Mouse (Mus musculus): ENCODE data around the gene Rprd1b. TPM values are rescaled to one million over a fixed set of nuclear protein-coding genes. Genes with fewer than 3 reads are reported as not detected.
A peak's percentile ranks its signal among the peaks of the same experiment; 100 is the strongest.

Rprd1b gene
- total RNA-seq, 2 experiments from 2014 or later: 62.7 to 65.2 TPM

DNA sequence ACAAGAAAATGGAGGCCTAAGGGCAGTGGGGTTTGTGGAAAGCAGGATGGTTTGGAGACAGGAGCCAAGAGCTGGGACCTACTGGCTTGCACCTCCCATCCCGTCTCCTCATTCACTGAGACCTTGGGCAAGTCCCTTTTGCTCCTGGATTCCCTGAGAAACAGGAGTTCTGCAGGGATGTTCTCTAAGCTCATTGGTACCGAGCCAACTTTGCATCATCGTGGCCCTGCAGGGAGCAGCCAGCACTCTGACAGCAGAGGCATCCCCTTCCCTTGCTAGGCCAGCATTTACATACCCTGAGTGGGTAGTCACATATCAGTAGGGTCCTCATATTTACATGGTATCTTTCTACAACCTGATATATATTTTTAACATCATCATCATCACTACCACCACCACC lies 92.6 kb downstream of the Rprd1b start:
- no peak for DNase-seq (ENCODE audit: low spot score in 2 of 2)

DNA sequence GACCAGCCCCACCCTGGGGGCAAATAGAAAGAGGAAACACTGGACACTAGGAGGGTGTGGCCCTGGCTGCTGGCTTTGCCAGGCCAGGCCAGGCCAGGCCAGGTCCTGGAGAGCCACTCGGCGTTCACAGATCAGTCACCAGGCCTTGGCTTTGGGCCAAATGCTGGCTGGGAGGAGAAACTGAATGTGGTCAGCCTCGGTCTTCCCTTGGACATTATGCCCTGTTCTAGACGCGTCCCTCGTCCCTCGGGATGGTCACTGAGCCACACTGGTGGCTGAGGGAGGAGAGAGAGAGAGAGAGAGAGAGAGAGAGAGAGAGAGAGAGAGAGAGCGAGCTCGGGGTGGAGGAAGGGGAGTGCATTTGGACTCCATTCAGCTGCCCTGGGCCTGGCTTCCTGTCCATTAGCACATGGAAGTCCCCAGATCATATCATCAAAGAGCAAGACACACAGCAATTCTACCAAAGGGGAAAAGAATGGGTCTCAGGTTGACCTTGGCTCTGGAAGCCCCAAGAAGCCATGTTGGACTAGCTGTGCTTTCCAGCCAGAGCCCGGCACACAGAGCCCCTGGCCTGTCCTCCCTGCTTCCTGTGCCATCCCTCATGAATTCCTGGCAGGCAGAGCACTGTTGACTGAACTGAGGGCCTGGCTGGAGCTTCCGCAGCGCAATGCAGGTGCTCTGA lies 93.5 kb downstream of the Rprd1b start:
- peak in 1 of 2 experiments; percentile 24 for DNase-seq (ENCODE audit: low spot score in 2 of 2)

DNA sequence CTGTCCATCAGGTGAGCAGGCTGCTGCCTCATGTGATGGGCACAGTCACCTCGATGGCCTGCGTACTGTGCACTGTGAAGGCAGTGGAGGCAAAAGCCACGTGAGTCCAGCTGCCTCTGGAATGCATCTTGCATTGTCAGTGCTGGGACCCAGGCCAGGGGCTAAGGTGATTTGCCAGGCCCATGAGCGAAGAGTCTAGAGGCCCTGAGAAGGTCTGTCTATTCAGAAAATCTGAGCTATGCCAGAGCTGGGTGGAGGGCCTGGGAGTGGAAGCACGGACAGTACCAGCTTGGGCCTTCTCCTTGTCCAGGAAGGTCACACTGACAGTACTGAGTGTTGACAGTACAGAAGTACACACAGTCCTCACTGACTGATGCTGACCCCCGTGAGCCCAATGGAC lies 94.5 kb downstream of the Rprd1b start:
- DNase-seq (ENCODE audit: low spot score in 2 of 2): no peak

DNA sequence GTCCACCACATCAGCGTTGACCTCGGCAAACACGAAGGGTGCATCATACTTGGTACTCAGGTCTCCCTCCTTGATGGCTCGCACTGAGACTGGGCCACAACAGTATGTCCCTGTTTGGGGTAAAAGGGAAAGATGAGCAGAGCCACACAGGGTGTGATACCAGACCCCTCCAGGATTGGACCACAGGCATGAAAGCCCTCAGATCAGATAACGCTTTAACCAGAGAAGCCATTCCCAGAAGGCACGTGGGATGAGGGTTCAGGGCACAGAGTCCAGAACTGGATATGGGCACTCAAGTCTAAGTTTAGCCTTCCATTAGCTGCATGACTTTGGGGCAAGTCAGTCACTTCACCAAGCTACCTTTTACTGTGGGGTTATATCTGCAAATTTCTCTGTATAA lies 98.9 kb downstream of the Rprd1b start:
- no peak for DNase-seq (ENCODE audit: low spot score in 2 of 2)

DNA sequence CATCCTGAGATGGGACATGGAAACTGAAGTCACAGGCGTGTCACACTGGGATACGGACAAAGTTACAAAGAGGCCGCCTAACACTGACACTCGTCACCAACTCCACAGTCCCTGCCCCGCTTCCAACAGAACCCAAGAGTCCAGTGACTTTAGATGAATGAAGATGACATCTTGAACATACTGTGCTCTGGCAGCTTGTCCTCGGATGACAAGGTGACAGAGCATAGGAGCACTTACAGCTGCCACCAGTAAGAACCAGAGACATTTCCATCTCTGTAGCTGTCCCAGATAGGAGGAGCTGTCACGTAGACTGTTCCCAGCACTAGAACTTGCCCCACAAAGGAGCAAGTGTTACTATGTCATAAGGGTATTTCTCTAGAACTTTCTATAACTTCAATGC lies 99.6 kb downstream of the Rprd1b start:
- no peak for DNase-seq (ENCODE audit: low spot score in 2 of 2)

DNA sequence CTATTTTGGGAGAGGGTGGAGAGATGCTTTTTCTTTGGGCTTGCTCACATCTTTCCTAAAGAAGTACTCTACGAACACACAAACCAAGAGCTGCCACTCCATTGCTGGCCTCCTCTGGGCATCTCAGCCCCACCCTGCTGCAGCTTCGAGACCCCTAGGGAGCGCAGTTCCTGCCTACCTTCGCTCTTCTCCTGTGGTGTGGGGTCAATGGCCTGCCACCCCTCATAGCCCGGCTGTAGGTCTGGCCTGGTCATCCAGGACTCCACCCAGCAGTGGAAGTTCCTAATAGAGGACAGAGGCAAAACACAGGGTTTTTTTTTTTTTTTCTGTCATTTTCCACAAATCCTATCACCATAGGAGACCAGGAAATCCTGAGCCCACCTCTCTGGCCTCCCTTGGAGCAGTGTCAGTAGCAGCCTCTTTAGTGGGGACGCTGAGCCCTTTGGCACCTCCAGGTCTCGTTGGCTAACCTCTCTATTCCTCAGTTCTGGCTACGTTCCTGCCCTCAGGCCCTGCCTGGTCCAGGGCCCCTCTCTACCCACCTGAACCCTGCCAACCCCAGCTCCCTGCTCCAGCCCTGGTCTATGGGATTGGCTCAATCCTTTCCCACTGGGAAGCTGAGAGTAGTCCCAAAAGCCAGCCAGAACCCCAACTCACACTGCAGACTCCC lies 100.3 kb downstream of the Rprd1b start:
- DNase-seq (ENCODE audit: low spot score in 2 of 2): no peak

DNA sequence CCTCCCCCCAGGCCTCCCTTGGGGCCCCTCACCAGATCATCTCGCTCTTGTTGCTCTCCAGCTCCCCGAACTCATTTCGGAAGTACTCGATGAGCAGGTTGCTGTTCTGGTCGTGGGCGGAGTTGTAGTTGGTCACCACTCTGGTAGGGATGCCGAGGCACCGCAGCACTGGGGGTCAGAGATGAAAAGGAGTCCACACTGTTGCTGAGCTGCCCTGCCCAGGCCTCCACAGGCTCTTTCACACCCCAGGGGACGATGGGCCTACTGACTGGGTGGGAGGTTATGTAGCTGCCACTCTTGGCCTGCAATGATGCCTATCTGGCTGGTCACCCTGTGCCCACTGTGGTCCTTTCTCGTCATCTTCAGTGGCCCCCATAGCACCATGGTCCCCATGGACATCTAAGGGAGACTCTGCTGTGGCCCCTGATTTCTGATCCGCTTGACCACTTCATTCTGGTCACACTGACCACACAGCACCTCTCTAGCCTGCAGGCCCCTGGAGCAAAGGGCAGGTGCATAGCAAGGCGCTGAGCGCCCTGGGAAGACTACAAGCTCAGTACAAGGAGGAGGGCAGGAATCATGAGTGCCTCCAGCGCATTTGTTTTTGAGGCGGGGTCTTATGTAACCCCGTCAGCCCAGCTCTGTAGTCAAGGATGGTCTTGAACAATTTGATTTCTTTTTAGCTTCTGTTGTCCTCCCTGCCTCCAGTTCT lies 101.2 kb downstream of the Rprd1b start:
- DNase-seq (ENCODE audit: low spot score in 2 of 2): no peak

DNA sequence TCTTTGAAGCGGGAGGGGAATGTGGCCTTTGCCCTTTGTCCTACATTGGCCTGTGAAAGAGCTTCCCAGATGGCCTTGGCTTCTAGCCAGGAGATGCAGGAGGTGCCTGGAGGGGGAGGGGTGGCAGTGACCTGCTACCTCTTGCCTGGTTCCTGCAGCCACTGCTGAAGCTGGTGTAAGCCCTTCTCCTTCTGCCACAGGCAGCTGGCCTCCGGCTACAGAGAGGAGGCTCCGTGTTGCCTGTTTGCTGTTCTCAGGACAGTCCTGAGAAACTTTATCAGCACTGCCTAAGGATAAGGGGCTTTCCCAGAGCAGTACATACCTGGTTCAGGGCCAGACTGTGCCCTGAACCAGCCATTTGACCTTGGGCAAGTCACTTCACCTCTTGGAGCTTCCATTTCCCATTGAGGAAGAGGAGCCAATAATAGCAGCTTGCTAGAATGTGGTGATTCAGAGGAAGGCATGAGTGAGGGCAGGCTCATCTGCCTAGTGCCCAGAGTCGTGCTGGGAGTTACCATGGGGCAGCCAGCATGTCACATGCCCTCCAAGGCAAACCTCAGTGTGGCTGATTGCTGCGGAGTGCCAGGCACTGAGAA lies 102.2 kb downstream of the Rprd1b start:
- DNase-seq (ENCODE audit: low spot score in 2 of 2): no peak

DNA sequence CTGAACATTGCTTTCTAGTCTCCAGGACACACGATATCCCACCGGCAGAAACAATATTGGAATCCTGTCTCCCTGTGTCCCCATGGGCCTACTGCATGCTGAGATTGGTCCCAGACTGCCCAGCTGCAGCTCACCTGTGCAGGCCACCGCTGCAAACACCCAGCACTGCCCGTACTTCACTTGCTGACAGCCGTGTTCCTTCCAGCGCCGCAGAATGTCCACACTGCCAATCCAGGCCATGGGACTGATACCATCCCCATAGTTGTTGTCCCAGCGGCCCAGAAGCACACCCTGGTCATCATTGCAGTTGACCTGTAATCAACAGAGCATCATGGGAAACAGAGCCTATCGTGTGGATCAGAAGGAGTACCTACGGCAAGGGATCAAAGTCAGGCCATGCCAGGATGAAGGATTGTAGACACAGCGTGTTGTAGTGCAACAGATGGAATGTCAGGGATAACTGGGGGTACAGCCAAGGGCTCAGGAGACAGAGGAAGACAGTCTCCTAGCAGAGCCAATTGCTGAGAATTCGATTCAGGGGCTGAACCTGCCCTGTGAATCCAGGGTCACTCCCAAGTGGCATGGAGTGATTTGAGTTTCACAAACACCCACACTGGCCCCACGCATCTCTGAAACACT lies 103.0 kb downstream of the Rprd1b start:
- no peak for DNase-seq (ENCODE audit: low spot score in 2 of 2)

DNA sequence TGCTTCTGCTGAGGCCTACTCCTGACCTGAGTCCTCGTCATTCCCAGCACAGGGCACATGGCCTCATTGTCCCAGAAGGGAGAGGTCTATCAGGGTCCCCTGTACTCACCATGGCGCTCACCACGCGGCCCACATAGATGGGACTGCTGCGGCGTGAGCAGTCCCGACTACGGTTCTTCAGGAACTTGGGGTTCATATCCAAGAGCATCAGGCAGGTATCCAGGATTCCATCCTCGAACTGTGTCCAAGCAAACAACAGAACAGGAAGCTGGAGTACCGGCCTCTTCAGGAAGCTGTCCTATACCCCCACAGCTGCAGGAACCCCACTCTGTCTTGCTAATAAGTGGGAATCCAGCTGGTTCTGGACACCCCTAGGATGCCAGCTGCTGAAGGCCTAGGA lies 104.0 kb downstream of the Rprd1b start:
- no peak for DNase-seq (ENCODE audit: low spot score in 2 of 2)

DNA sequence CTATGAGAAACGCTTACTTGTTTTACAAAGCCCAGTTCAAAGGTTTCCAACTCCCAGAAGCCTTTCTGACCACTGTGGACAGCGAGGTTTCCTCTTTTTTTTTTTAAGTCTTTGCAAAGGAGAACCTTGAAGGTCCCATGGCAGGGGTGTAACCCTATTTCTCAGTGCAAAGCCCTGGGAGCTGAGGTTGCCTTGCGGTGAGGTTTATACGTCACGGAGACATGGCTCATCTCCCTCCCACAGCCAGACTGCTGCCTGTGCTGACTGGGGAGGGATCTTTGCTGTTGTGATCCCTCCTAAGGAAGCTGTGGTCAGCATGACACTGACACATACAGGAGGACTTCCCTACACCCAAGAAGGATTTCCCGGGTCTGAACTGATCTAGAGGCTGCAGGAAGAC lies 104.8 kb downstream of the Rprd1b start:
- no peak for DNase-seq (ENCODE audit: low spot score in 2 of 2)

DNA sequence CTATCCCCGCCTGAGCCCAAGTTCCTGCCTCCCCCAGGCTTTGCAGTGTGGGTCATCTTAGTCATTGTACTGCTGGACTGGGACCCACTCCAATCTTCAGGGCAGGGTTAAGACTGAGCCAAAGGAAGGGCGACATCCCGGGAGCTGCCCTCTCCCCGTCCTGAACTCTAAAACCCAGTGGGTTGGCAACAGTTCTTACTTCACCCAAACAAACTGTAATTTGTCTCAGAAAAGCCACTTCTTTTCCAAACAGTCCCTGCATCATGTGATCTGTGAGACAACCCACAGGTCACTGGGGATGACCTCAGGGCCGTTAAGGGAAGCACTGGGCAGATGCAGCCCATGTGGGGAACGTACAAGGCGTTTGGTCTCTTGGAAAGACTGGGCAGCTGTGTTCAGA lies 107.9 kb downstream of the Rprd1b start:
- DNase-seq (ENCODE audit: low spot score in 2 of 2): no peak

DNA sequence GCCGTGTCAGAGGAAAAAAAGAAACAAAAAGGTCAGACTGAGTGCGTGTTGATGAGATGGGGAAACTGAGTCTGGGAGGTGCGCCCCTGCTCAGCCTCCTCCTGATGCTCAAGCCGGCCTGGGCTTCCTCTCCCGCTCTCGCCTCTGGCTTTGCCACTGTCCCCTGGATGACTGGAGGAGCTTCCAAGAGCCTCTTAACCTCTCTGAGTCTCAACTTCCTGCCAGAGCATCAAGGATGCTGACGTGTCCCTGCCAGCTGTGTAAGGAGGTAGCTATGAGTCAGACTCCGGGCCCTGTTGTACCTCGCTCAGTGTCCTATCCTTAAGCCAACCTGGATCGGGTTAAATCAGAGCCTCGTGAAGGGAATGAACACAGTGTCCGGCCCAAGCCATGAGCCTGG lies 109.5 kb downstream of the Rprd1b start:
- no peak for DNase-seq (ENCODE audit: low spot score in 2 of 2)

DNA sequence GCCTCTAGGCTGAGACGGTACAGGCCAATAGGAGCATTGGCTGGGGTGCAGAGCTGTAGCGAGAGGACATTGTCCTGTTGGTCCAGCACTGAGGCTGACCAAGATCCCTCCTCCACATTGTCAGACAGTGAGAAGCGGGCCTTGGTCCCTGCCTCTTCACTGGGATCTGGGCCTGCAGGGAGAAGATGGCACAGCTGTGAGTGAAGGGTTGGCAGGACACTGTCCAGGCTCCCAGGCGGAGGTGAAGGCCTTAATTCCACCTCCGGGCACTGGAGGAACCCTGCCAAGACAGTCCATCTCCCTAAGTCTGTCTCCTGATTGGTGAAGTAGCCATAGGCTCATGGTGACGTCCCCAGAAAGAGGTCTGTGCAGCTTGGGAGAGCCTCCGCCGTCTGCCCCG lies 110.5 kb downstream of the Rprd1b start:
- no peak for DNase-seq (ENCODE audit: low spot score in 2 of 2)

DNA sequence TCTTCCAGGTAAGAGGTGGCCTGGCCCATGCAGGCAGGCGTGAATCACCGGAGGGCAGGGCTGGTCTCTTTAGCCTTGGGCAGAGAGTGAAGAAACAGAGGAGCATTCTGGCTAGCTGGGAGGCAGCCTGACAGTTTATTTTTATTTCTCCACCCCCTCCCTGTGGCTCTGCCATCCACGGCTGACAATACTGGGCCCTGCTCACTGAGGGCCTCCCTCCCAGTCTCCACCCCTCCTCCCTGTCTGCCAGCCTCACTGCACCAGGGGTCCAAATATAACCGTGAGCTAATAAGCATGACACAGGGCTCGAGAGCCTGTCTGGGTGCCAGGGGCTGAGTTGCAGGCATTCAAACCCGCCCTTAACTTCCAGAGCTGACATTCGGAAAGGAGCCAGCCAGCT lies 111.3 kb downstream of the Rprd1b start:
- DNase-seq (ENCODE audit: low spot score in 2 of 2): peak in 1 of 2 experiments; percentile 45

DNA sequence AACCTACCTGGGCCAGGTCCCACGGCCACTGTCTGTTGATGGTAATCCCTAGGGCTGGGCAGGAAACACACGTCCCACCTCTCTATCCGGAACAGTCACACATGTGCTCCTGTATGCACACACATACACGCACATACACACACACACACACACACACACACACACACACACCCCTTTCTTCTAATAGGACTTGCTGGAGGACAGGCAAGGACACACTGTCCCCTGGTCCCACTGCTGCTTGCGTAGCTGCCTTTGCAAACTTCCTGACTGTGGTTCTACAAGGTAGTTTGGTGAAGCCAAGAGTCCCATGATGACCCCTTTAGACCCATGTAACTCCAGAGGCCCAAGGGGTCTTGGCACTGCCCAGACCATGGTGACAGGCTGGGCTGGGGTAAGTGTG lies 112.4 kb downstream of the Rprd1b start:
- DNase-seq (ENCODE audit: low spot score in 2 of 2): no peak

DNA sequence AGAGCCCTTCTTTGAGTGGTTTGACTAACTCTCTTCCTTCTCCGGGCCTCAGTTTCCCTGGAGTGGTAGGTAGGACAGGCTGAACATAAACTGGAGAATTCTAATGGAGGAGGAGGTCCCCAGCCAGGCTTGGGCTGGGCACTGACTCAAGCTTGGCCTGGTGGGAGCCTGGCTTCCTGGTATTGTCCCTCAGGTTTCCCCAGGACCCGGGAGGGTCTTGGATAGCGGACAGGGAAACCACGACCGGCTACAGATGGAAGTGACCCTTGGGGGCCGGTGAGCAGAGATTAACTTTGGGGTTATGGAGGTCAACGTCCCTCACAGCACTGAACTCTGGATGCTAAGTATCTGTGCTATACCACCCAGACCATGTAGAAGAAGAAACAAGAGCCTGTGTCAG lies 113.0 kb downstream of the Rprd1b start:
- DNase-seq (ENCODE audit: low spot score in 2 of 2): no peak

DNA sequence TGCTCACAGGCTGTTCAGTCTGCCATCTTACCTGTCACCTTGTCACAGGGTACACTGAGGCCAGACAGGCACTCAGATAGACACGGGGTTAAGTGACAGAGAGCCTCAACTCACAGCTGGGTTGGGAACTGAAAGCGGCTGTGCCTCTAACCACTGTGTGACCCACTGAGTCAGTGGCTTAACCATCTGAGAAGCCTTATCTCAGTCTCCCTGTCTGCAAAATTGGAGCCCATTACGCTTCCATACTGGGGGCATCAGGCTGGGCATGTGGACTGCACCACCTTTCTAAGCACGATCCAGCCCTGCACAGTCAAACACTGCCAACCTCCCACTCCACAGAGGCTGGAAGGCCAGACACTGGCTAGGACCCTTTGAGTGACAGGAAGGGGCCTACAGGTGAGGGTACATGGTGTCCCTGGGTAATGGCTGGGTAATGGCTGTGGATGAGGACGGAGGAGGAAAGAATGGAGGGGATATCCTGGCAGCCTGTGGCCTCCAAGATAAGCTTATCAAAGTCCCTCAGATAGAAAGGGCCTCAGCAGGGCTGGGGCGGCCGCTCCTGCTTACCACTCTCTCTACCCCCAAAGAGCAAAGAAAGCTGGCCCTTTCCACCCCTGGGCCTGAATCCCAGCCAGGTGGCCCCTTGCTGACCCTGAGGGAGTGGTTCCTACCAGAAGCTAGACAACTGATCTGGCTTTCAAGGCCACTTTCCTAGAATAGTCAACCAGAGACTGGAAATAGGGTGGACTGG lies 113.6 kb downstream of the Rprd1b start:
- DNase-seq (ENCODE audit: low spot score in 2 of 2): no peak

DNA sequence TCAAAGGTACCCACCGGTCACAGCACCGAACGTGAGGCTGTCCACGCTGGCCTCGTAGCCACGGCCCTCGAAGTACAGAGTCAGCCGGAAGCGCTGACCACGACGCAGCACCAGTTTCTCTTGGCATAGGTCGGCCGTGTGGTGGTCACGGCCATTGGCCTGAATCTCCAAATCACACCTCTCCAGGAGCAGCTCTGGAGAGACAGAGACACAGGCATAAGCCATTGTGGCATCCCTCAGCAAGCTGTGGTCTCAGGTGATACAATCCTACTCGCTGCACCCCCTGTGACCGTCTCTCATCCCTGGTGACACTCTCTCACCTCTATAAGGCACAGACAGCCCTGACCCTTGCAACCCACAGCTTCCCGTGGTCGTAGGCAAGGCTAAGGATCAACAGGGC lies 114.7 kb downstream of the Rprd1b start:
- no peak for DNase-seq (ENCODE audit: low spot score in 2 of 2)

DNA sequence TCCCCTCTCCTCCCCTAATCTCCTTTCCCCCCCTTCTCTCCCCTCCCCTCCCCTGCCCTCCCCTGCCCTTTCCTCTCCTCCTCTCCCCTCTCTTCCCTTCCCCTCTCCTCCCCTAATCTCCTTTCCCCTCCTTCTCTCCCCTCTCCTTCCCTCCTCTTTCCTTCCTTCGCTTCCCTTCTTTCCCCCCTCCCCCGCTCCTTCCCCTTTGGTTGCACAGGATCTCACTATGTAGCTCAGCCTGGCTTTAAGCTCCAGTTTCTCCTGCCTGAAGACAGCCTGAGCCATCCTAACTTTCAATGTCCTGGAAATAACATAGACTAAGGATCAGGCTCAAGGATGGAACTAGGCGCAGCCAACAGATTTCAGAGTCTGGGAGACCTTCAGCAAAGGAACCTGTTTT lies 115.5 kb downstream of the Rprd1b start:
- no peak for DNase-seq (ENCODE audit: low spot score in 2 of 2)

DNA sequence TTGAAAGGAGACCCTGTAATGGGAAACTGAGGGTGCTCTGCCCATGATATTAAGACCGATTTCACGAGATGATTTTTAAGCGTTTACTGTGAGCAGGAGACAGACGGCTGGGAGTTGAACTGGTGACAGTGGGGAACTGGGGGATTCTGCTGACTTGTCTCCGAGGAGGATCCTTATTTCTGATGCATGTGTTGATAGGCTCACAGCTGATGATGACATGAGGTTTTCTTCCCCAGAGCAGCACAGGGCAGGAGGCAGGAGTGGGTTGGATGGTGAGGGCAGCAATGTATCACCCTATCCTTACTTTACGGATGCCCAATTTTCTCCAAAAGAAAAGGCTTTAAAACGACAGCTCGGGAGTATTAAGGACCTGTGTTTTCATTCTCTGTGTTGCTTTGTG lies 116.0 kb downstream of the Rprd1b start:
- no peak for DNase-seq (ENCODE audit: low spot score in 2 of 2)

All from layer of hippocampus, adult 18-20 months (tissue).